Mouse (Mus musculus) kidney, adult 9 months (tissue): ENCODE results near the gene Rsph4a.
"Not testable (repeated sequence)": the region's sequence is repeated elsewhere in the genome, so short reads cannot be mapped to it uniquely, and the experiment has no call there.

Source experiments
- DNase-seq: peaks from one replicate; pipeline ENCODE4 v3.0.0; 2022

Gene Rsph4a

DNA sequence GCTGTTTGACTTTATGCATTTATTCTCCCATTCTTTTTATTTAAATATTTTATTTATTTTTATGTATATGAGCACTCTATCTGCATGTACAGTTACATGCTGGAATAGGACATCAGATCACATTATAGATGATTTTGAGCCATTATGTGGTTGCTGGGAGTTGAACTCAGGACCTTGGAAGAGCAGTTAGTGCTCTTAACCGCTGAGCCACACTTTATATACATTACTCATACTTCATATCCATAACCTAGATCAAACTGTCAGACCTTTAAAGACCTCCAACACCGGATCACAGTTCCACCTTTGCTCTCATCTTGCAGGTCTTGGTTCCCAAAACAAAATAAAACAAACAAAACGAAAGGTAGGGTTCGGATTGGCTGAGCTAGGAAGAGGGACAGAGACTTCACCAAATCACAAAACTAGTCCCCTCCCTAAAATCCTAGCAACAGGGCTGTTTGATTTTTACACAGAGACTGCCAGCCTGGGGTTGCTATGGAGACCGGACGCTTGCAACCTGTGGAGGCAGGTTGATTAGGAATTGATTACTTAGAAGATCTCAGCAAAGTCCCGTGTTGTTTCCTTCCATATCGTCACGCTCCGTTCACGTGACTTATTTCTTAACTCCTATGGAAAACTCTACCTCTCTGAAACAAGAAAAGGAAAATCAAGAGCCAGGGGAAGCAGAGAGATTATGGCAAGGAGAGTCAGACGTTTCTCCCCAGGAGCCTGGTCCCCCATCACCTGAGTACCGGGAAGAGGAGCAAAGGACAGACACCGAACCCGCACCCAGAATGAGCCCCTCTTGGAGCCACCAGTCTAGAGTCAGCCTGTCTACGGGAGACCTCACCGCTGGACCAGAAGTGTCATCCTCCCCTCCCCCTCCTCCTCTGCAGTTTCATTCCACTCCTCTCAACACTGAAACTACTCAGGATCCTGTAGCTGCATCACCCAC lies at the start of gene Rsph4a:
Gene Rsph4a, plus strand, starts transcription at position 582 of the 952 bp plus-strand sequence.
- peak; percentile 66 for DNase-seq

DNA sequence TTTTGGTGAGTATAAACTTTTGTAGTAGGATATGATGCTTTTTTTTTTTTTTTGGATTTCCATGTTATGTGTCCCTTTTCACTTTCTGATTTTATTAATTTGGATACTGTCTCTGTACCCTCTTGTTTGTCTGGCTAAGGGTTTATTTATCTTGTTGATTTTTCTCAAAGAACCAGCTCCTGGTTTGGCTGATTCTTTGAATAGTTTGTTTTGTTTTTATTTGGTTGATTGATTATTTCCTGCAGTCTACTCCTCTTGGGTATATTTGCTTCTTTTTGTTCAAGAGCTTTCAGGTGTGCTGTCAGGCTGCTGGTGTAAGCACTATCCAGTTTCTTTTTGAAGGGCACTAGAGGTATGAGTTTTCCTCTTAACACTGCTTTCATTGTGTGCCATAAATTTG lies 47.5 kb upstream of the Rsph4a start, which contains the start of gene Sult3a1:
Gene Sult3a1, plus strand, starts transcription at position 301 of the 400 bp plus-strand sequence.
- DNase-seq, result no peak

DNA sequence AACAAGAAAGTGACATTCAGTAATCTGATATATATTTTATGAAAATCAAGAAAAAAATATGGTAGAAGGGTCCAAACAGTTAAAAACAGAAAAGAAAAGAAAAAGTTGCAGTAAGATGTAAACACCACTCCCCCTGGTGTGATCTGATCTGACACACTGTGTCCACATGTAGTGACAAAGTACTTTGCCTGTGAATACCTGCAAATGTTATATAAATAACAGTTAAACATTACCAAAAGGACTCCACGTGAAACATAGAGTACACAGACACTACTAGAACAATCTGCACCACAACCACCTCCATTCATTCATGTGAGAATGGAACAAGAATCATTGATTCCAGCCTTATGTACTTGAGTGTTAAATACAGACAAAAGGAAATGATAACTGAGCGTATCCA lies 38.9 kb upstream of the Rsph4a start:
- DNase-seq, result peak; percentile 13

DNA sequence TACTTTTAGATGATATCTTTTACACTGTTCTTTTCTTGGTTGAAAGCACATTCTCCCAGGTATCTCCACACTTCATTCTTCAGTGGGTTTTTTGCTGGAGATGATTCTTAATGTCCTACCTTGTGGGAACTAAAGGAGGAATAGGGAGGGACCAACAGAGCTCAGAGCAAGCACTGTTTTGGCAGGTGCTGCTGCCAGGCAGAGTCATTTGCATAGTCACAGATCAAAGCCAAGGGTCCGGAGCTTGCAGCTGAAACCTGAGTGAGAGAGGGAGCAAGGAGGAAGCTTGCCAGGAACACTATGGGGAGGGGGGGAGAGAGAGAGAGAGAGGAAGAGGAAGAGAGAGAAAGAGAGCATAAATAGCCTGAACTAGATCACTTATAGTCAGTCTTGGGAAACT lies 34.5 kb upstream of the Rsph4a start:
- DNase-seq, result peak; percentile 21

DNA sequence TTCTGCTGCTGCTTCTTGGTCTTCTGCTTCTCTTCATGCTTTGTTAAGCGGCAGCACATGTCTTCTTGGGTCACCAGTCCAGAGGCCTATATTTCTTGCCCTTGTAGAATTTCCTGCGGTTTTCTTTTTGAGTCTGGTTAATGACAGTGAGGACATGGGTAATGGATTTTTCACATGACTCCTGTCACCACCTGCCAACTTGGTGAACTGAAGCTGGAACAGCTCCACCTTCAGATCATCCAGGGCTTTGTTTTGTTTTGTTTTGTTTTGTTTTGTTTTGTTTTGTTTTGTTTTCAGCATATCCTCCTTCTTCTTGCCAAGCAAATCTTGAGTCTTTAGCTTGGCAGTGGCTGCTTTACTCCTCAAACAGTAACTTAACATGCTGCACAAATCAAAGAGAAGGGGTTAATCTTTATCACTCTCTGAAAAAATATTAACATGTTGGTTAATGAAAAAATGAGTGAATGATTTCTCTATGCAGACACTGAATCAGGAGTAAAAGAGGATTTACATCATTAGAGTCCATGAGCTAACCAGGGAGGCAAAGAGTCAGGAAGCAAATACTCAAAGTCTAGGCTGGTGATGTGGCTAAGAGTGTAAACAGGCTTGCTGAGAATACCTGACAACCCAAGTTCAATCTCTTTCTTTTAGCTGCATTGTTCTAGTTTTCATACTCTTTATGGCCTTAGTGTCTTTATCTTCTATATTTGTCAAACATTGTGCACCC lies 32.1 kb upstream of the Rsph4a start:
- DNase-seq, result peak; percentile 94

DNA sequence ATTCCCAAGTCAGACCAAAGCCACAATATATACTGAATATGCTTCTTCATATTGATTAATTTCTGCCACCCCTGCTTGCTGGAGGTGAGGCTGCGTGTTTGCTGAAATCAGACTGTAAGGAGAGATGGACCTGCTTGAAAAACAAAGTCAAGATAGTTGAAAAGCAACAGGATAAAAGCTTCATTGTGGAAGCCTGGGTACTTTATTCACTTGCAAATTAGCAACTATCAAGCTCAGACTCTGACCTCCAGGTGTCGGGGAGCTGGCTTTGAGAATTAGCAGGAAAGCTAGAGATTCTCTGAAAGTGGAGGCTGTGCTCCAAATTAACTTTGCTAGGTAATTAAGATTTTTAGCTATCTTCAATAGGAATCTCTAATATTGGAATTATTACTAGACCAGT lies 22.5 kb upstream of the Rsph4a start:
- DNase-seq, result not testable (repeated sequence)

DNA sequence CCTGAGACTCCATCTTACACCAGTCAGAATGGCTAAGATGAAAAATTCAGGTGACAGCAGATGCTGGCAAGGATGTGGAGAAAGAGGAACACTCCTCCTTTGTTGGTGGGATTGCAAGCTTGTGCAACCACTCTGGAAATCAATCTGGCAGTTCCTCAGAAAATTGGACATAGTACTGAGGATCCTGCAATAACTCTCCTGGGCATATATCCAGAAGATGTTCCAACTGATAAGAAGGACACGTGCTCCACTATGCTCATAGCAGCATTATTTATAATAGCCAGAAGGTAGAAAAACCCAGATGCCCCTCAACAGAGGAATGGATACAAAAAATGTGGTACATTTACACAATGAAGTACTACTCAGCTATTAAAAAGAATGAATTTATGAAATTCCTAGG lies 3.4 kb upstream of the Rsph4a start:
- not testable (repeated sequence) for DNase-seq

DNA sequence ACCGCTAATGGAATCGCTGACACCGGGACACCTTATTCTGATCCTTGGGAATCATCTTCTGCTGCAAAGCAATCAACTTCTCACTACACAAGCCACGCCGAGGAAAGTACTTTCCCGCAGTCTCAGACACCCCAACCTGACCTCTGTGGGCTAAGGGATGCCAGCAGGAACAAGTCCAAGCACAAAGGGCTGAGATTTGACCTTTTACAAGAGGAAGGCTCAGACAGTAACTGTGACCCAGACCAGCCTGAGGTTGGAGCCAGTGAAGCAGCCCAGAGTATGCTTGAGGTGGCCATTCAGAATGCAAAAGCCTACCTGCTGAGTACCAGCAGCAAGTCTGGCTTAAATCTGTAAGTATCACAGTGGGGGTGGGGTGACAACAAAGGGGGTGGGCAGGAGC lies 578 bp downstream of the Rsph4a start:
- peak; percentile 59 for DNase-seq

DNA sequence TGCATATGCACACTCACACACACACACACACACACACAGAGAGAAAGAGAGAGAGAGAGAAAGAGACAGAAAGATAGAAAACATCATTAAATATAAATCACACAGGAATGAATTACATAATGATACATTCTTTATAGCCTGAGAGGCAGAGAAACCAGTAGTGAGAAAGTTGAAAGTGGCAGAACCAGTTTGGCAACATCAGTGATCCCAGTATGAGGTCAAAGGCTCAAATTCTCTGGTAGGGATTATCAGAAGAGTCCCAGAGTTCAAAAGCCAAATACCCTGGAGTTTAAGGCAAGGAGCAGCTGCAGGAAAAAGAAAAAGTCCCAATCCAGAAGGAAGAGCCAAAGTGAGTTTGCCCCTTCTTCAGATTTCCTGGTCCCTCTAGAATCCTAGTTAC lies 35.8 kb downstream of the Rsph4a start:
- peak; percentile 43 for DNase-seq

DNA sequence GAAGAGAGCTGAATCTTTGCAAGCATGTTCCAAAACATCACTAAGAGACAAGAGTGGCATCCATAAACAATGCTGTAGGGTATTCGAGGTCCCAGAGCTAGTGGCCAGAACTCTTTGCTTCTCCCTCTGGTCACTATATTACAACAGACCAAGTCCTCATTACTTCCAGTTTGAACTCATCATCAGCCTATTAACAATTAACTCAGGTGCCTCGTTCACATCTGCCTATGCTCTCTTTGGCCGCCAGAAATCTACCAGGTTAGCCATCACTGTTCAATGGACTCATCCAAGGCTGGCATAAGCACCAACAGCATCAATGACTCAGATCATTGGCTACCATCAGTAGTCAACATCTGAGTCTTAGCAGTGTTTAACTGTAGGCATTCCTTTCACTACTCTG lies 40.5 kb downstream of the Rsph4a start:
- peak; percentile 50 for DNase-seq

DNA sequence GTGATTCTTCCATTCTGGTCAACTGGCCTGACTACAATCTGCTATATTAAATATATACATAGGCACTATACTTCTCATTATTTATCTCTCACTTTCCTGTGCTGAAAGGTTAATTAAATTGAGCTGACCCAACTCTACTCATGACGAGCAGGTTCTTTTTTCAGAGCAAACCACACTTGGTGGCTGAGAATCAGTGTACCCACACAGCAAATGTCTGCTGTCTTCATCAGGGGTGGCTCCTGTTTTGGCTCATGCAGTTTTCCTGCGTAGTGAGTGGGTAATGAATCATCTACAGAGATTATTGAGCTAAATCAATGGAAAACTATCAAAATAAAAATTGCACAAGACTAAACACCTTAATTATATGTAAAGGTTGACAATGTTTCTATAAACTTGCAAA lies 41.4 kb downstream of the Rsph4a start:
- no peak for DNase-seq

DNA sequence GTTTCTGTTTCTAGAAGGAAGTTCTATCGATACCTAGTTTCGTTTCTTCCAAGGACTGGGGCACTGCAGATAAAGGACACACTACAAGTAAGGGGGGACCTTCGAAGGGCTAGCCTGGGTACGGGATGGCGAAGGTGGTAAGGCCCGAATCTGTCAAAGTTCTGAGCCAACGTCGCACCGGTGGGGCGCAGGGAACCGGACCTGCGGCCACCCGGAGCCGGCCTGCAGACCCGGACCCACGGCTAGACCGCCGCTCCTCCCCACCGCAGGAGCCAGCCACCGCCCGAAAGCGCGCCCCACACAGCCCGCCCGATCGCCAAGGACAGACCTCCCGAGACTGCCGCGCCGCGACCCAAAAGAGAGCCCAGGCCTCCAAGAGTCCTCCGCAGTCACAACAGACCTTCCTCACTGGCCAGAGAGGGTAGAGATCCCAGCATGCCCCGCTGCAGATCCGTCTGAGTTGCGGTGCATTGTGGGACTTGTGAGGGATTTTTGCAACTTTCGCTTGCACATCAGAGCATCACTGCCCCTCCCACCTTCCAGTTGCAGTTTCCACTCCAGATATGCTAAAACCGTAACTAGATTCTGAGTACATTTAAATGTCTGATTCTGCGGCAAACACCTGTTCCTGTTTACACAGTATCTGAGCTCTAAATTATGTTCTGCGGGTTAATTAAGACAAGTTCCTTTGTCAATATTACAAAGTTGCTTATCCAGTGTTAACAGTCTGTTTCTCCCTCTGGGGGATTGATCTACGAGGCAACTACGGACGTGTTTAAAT lies 46.1 kb downstream of the Rsph4a start, which contains the start of gene Zup1:
Gene Zup1, minus strand, starts transcription at position 467 of the 781 bp plus-strand sequence.
- peak; percentile 89 for DNase-seq

DNA sequence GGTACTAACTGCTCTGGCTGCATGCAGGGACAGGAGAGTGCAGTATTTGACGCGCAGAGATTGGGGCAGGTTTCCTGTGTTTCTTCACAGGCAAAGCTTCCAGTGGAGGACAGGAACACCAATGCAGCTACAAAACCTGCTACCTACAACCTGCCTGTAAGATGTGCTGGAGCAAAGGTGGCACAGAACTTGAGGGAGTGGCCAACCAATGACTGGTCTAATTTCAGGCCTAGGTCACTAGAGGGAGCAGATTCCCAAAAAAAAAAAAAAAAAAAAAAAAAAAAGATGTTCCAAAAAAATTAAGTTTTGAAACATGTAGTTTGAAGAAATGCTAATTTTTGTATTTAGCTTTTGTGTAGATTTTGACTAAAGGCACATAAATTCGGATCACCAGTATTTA lies 47.6 kb downstream of the Rsph4a start:
- DNase-seq, result no peak
